Mouse (Mus musculus) brain, embryonic 14.5 days (tissue): ENCODE data around the gene Rtbdn.

ENCODE experiments used
- CTCF ChIP-seq: fragments of 200-500 bp; IDR thresholded peaks from 2 replicates; pipeline ENCODE4 v1.5.1; 2012; ENCODE audit warnings: inconsistent platforms, mild to moderate bottlenecking, moderate library complexity, borderline replicate concordance; ENCODE audit not compliant: insufficient read depth, insufficient read length; ENCODE audit errors: extremely low read depth
- POLR2A ChIP-seq: fragments of 200-500 bp; IDR thresholded peaks from 2 replicates; pipeline ENCODE4 v1.6.1; 2012; ENCODE audit warnings: mild to moderate bottlenecking, inconsistent platforms, borderline replicate concordance; ENCODE audit not compliant: poor library complexity, insufficient read depth, insufficient read length, severe bottlenecking; ENCODE audit errors: extremely low read depth

DNA sequence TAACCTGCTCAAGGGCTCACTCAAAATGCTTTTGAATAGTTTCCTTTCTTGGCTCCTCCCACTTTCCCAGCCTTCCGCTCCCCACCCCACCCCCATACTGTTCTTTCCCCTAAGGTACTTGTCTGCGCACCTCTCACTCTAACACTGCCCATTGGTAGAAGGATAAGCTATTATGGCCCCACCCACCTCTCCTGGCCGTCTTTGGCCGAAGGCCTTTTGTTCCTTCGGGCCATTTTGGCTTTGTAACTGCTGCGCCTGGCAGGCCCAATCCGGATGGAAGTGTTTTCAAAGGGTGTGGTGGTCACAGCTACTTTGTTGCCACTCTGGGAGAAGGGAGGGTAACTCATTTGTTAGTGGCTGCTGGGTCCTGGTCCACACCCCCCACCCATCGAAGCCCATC, 31.5 kb upstream of the Rtbdn start:
- TF ChIP-seq POLR2A: no peak
- no peak for TF ChIP-seq CTCF
